Mouse (Mus musculus): ENCODE measurements around the gene Ppp1r9a.
A peak's percentile ranks its signal among the peaks of the same experiment; 100 is the strongest.

The Ppp1r9a gene

GRCm38 (mm10) chr6:5048025-5048424 is 145.3 kb downstream of the Ppp1r9a start:
- no peak for DNase-seq (ENCODE audit: low read depth)

DNA sequence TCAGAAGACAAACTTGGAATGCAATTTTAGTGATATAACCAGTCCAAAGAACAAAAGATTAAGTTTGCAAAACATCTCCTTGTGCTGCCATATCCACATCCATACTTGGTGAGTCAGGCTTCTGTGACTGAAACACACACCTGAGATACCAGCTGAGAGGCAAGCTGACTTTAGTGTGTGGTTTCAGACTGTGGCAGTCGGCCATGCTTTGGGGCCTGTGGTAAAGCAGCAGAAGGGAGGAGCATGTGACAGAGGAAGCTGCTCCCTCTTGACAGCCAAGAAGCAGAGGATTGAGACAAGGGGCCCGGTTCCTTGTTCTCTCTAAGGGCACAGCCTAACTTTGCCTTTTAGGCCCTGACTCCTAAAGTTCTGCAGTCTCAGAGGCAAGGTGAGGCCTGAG is 149.6 kb downstream of the Ppp1r9a start:
- peak; percentile 8 for DNase-seq (ENCODE audit: low read depth)

DNA sequence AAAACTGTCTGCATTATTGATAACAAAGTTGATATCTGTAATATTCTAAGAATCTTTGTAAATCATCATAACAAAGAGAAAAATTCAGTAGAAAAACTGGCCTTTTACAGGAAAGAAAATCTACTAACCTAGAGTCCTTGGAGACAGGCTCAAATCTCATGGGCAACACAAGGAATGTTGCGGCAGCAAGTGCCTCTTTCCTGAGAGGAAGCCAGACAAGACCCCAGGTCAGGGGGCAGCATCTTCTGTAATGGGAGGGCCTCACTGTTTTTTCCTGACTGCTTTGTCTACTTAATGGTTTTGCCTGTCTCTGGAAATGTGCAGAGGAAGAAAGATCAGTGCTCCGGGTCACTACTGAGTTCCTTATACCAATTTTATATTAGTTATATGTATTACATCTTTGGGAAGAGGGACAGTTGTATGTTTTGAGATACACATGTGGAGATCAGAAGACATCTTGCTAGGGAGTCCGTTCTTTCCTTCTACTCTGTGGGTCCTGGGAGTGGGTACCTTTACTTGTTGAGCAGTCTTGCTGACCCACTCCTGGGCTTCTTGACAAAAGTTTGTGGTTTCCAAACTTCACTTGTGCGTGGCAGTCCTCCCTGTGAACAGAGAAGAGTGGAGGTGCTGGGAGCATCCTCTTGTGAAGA is 151.9 kb downstream of the Ppp1r9a start:
- DNase-seq (ENCODE audit: low read depth) = no peak

GRCm38 (mm10) chr6:5074736-5075135 is 172.0 kb downstream of the Ppp1r9a start:
- no peak for DNase-seq (ENCODE audit: low read depth)

DNA sequence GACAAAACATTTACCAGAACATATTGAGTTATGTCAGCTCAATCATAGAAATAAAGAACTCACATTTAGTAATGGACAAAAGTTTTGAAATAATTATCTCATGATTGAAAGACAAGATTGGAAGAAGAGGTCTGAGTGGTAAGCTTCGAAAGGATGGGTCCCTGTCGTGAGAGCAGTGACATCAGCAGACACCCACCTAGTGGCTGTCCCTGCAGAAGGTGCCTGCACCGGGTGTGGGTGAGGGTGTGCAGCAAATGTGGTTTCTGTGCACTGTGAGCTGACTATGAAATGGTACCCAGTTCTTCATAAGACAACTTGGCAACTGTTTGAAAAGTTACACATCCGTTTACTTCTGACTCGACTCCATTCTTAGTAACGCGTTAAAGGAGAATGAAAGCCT is 173.0 kb downstream of the Ppp1r9a start:
- DNase-seq (ENCODE audit: low read depth) = no peak

- no peak for DNase-seq (ENCODE audit: low read depth)
Measured at GRCm38 (mm10) chr6:5078009-5078408, 175.3 kb downstream of the Ppp1r9a start.

DNA sequence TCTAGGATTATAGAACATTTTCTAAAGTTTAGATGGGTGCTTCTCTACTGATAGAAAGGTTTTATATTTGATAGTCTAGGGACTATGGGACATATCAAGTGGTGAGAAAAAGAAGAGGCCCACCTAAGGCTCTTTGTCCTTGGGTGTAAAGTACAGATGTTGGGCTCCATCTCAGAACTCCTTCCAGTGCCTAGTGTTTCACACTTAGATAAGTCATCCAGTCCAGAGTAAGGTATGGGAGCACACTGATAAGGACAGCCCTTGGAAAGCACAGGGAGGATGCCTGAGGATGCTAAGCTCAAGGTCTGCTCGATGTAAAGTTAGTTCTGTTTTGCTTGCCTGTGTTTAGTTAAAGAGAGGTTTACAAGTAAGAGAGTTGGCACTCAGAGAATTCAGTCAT is 176.4 kb downstream of the Ppp1r9a start:
- no peak for DNase-seq (ENCODE audit: low read depth)

DNA sequence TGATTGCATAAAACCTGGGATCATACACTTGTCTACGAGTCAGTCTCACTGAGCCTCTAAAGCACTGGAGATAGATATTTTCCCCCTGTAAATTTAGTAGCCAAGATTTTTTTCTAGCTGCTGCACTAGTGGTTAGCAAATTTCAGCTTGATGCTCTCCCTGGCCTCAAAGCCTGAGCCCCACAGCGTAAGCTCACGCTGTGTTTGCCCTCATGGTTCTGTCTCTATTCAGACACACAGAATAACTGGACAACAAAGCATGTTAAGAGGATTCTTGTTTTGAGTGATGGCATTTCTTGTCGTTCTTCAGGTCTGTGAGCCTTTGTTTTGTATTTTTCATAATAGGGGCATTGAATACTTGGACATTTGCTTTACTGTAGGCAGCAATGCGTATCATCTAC is 177.4 kb downstream of the Ppp1r9a start:
- DNase-seq (ENCODE audit: low read depth) = no peak

GRCm38 (mm10) chr6:5080496-5080895 is 177.8 kb downstream of the Ppp1r9a start:
- no peak for DNase-seq (ENCODE audit: low read depth)

- DNase-seq (ENCODE audit: low read depth) = no peak
Measured at GRCm38 (mm10) chr6:5081099-5081498, 178.4 kb downstream of the Ppp1r9a start.

GRCm38 (mm10) chr6:5082144-5082543 is 179.4 kb downstream of the Ppp1r9a start:
- DNase-seq (ENCODE audit: low read depth) = peak; percentile 27

GRCm38 (mm10) chr6:5082740-5083139 is 180.0 kb downstream of the Ppp1r9a start:
- no peak for DNase-seq (ENCODE audit: low read depth)

GRCm38 (mm10) chr6:5083957-5084356 is 181.2 kb downstream of the Ppp1r9a start:
- DNase-seq (ENCODE audit: low read depth) = no peak

GRCm38 (mm10) chr6:5091873-5092272 is 189.2 kb downstream of the Ppp1r9a start:
- no peak for DNase-seq (ENCODE audit: low read depth)

- no peak for DNase-seq (ENCODE audit: low read depth)
Measured at GRCm38 (mm10) chr6:5092795-5093194, 190.1 kb downstream of the Ppp1r9a start.

DNA sequence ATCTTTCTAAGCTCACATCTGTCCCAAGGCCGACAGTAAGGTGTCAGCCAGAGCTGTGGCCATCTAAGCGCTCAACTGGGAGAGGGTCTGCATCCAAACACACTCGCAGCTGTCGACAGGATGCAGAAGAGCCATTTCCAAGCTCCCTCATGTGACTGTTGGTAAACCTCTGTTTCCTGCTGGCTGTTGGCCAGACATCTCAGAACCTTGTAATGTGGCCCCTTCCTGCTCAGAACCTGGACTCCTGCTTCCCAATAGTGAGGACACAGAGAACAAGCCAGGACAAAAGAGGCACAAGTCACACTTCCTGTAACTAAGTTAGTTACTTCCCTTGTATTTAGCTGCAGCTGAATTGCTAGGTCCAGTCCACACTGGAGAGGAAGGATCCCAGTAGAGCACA is 190.8 kb downstream of the Ppp1r9a start:
- DNase-seq (ENCODE audit: low read depth) = no peak

GRCm38 (mm10) chr6:5095365-5095973 is 192.8 kb downstream of the Ppp1r9a start:
- no peak for DNase-seq (ENCODE audit: low read depth)

DNA sequence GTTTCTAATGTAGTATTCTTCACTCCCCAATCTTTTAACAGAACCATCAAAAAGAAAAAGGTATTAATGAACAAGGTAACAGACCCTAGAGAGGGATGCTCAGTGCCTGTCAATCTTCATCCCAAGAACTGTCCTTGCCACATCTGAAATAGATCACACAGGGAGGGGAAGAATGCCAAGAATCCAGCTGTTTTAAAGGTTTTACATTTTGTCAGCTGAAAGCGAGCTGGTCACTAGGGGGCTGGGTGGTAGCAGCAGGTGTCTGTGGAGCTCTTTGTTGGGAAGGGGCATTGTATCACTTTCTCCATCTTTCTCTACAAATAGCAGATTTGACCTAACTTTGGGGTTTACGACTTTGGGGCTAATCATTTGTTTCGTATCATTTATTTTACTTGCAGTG is 194.6 kb downstream of the Ppp1r9a start:
- DNase-seq (ENCODE audit: low read depth) = no peak

GRCm38 (mm10) chr6:5099282-5099681 is 196.6 kb downstream of the Ppp1r9a start:
- DNase-seq (ENCODE audit: low read depth) = no peak

- no peak for DNase-seq (ENCODE audit: low read depth)
Measured at GRCm38 (mm10) chr6:5099842-5100241, 197.1 kb downstream of the Ppp1r9a start.

DNA sequence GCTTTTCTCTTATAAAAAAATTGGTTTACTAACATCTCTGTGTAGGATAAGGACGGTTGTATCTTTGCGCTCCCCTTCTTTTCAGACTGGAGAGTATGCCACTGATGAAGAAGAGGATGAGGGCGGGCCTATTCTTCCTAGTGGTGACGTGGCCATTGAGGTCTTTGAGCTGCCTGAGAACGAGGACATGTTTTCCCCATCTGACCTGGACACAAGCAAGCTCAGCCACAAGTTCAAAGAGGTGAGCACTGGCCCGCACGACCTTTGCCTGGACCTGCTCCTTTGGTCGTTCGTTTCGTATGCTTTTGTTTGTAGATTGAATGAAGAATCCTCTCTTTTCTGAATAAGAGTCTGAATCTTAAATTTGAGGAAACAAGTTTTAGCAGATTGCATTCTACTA is 197.6 kb downstream of the Ppp1r9a start:
- no peak for DNase-seq (ENCODE audit: low read depth)

GRCm38 (mm10) chr6:5102741-5103140 is 200.0 kb downstream of the Ppp1r9a start:
- DNase-seq (ENCODE audit: low read depth) = no peak

DNA sequence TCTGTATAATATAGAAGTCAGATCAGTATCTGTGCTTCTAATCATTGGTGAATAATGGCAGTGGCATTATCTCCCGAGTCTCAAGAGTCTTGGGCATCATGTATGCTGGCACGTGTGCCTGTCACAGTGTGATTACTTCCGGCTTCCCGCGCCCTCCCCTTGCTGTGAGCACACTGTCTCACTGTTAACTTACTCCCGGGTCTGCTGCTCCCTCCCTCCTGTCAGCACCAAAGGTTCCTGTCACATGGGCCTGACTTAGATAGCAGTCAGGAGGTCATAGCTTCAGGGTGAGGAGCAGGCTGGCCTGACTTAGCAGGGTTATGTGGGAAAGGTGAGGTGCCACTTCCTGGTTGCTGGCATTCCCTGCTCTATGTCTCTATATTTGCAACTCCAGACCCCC is 201.1 kb downstream of the Ppp1r9a start:
- no peak for DNase-seq (ENCODE audit: low read depth)

DNA sequence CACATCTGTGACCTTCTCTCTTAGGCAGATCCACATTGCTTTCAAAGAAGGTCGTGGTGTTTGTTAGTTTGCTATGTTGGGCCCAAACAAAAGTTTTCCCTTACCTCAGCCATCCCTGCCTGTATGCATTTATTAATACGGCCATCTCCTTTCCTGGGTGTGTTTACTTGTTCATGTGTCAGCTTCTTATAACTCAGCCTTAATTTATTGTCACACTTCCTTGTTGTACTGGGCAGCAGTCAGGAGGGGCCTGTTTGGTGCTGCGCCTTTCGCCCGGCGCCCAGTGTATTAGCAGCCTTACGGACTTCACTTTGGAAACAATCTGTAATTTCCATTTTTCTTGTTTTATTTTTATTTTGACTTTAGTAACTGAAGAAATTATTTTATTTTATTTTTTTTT is 201.5 kb downstream of the Ppp1r9a start:
- DNase-seq (ENCODE audit: low read depth) = no peak
